In genomic region chr16:44017707-44018106, GRCm38 (mm10) we compare ENCODE assay signal across 16 mouse cellular contexts.
"Had no signal": no experiment of that assay in that cellular context is flagged by ENCODE, and none has a peak within 500 bp of the region (broad histone marks: within the 10 kb centered on the region; RNA-seq: fewer than 3 reads in every experiment).

No protein-coding gene starts in this region.

- H3K9me3 ChIP-seq: limb, embryonic 13.5 days; midbrain, embryonic 10.5 days; neural tube, embryonic 13.5 days had no signal

- H3K4me1 ChIP-seq: limb, embryonic 13.5 days; midbrain, embryonic 10.5 days; neural tube, embryonic 13.5 days had no signal

- H3K4me3 ChIP-seq: limb, embryonic 13.5 days; midbrain, embryonic 10.5 days; neural tube, embryonic 13.5 days had no signal

- H3K4me2 ChIP-seq: limb, embryonic 13.5 days; neural tube, embryonic 13.5 days had no signal

- H3K36me3 ChIP-seq: limb, embryonic 13.5 days; midbrain, embryonic 10.5 days; neural tube, embryonic 13.5 days had no signal

- H3K27ac ChIP-seq: hindbrain, postnatal 0 days; kidney, postnatal 0 days; limb, embryonic 13.5 days; midbrain, embryonic 10.5 days; neural tube, embryonic 13.5 days had no signal

- DNase-seq: kidney, adult 11 months; kidney, adult 9 months; kidney, postnatal 4 days; left cerebral cortex, postnatal 4 days; lung, adult 18-20 months; retina, postnatal 1 day; right cerebral cortex, postnatal 4 days; spleen, adult 18-20 months; thymus, adult 2 months; thymus, postnatal 25 days had no signal

- H3K27me3 ChIP-seq: limb, embryonic 13.5 days; neural tube, embryonic 13.5 days had no signal

- H3K9ac ChIP-seq: limb, embryonic 13.5 days; neural tube, embryonic 13.5 days had no signal

- ATAC-seq: hindbrain, postnatal 0 days; midbrain, embryonic 16.5 days had no signal
